Mouse (Mus musculus) heart, postnatal 0 days (tissue): ENCODE results near the gene Tcf7.

ENCODE experiments used
- CTCF ChIP-seq: IDR thresholded peaks from 2 replicates; pipeline ENCODE4 v1.5.1; 2016; ENCODE audit warnings: antibody characterized with exemption, control low read depth, low read depth
- EP300 ChIP-seq: IDR thresholded peaks from 2 replicates; pipeline ENCODE4 v1.6.1; 2016; ENCODE audit warnings: antibody characterized with exemption, low read depth

GRCm38 (mm10) chr11:52283596-52284571 is 1.1 kb upstream of the Tcf7 start:
- TF ChIP-seq CTCF (no peak), EP300 (no peak)
